Mouse (Mus musculus): Measurements from ENCODE around the gene Gng2. TPM values are rescaled to one million over a fixed set of nuclear protein-coding genes. Genes with fewer than 3 reads are reported as not detected.

The Gng2 gene
- polyA plus RNA-seq, 1 experiment: 9.9 TPM

DNA sequence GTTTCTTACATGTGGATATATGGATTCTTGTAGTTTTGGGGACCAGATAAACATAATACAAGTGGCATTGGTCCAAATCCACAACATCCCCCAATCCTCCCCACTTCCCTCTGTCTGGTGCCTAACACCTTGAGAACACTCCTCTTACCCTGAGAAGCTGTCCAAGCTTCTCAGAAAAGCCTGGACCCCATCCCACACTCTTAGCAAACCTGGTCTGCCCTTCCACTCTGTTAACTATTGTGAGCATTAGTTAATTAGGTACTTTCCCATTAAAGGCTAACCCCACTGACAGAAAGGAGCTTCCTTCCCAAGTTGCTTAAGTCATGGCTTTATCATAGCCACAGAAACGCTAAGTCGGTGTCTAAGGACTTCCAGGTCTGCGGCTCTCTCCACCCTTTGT is 141.1 kb downstream of the Gng2 start:
- 77% methylated on average over 3 of the region's 3 CpGs for WGBS
- H3K4me3 ChIP-seq (ENCODE audit: low read depth, low read length): no peak overlapping the region
- no peaks in the 10 kb centered on the region for H3K36me3 ChIP-seq (ENCODE audit: control insufficient read depth, insufficient read depth, low read length)
- H3K4me1 ChIP-seq (ENCODE audit: control insufficient read depth, insufficient read depth, insufficient read length, low read length): no peaks in the 10 kb centered on the region
- no peak for TF ChIP-seq POLR2A (IDR thresholded peaks at IDR 0.05; ENCODE audit: low read depth, low read length)
- no peak for TF ChIP-seq CTCF (IDR thresholded peaks at IDR 0.05; ENCODE audit: extremely low read depth, insufficient read length, insufficient replicate concordance, low read depth, low read length)
- no peak overlapping the region for H3K27ac ChIP-seq (ENCODE audit: insufficient read depth, low read depth, low read length)
- no peaks in the 10 kb centered on the region for H3K27me3 ChIP-seq (ENCODE audit: control insufficient read depth, insufficient read depth, low read length)

DNA sequence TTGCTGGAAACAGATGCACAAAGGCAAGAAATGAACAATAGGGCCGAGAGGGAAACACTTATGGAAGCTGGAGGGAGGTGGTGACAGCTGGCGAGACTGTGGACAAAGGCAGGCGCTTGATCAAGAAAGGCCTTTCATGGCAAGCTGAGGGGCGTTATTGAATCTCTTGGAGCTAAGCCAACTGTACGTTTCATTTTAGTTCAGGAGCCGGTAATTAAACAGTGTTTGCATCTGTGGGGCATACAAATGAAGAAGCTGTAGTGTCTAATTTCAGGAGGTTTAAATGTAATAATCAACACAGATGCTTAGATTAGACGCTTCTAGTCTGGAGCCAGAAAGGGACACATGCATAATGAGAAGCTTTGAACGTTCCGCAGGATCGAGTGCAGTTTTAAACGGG is 151.9 kb downstream of the Gng2 start:
- TF ChIP-seq CTCF (IDR thresholded peaks at IDR 0.05; ENCODE audit: extremely low read depth, insufficient read length, insufficient replicate concordance, low read depth, low read length): no peak
- no peak for TF ChIP-seq POLR2A (IDR thresholded peaks at IDR 0.05; ENCODE audit: low read depth, low read length)
- H3K36me3 ChIP-seq (ENCODE audit: control insufficient read depth, insufficient read depth, low read length): peaks cover 4% of the 10 kb centered on the region
- no peak overlapping the region for H3K27ac ChIP-seq (ENCODE audit: insufficient read depth, low read depth, low read length)
- H3K4me1 ChIP-seq (ENCODE audit: control insufficient read depth, insufficient read depth, insufficient read length, low read length): no peaks in the 10 kb centered on the region
- no peak overlapping the region for H3K4me3 ChIP-seq (ENCODE audit: low read depth, low read length)
- peaks cover 3% of the 10 kb centered on the region; the same call in 1 of the 2 replicates for H3K27me3 ChIP-seq (ENCODE audit: control insufficient read depth, insufficient read depth, low read length)
- WGBS: 69% methylated on average over 11 of the region's 11 CpGs

DNA sequence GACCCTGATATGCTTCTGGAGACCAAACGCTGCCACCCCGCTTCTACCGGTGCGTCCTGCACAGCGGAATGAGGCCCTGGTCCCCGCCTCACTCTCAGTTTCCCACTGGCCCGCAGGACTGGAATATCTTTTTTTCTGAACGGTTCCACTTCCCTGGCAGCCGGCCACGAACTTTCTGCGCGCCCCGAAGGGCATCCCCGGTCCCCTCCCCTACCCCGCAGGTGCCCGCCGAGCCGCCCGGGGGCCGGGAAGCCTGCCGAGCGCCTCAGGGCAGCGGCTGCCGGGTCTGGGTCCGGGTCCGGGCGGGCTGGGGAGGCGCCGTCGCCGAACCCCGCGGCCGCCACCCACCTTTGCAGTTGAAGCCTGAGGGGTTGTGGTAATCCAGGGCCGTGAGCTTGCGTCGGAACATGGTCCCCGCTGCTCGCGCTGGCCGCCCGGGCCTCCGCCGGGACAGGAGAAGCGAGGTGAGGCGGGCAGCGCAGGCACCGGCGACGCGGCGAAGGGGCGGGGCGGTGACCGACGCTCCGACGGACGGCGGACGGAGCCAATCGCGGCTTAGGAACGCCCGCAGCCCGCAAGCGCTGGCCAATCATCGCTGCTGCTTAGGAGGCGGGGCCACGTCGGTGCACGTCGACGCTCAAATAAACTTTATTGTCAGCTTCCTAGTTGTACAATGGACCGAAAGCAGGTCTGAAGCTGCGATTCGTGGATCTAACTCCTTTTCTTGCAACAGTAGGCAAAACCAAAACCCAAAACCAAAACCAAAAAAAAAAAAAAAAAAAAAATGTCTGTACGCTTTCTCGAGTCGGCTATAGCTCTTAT is 153.9 kb downstream of the Gng2 start, which contains the start of gene Rtraf:
TSS of gene Rtraf (minus strand) at position 504 of the 822 bp plus-strand sequence.
- Histone ChIP-seq H3K4me1 (ENCODE audit: control insufficient read depth, insufficient read depth, insufficient read length, low read length) (no peaks in the 10 kb centered on the region), H3K36me3 (ENCODE audit: control insufficient read depth, insufficient read depth, low read length) (peaks cover 10% of the 10 kb centered on the region), H3K27ac (ENCODE audit: insufficient read depth, low read depth, low read length) (peak within 1 kb of the TSS; percentile 39; the same call in 1 of the 2 replicates), H3K4me3 (ENCODE audit: low read depth, low read length) (peak within 1 kb of the TSS; percentile 89), H3K27me3 (ENCODE audit: control insufficient read depth, insufficient read depth, low read length) (0 out of 2 replicates have a peak, but pooled peaks cover under 1% of the 10 kb centered on the region)
- under 1% methylated on average over 80 of the region's 80 CpGs for WGBS
- TF ChIP-seq CTCF (IDR thresholded peaks at IDR 0.05; ENCODE audit: extremely low read depth, insufficient read length, insufficient replicate concordance, low read depth, low read length) (no peak), POLR2A (IDR thresholded peaks at IDR 0.05; ENCODE audit: low read depth, low read length) (peak; percentile 12; the same call in 1 of the 2 replicates)

Other genes starting within 250 kb of the Gng2 start
- 5.7 and 10.5 TPM in 2 replicates for gene Nid2, start 226.4 kb downstream of the Gng2 start, polyA plus RNA-seq (2012; rRNA removed)
- gene Rtraf, start 153.8 kb downstream of the Gng2 start, polyA plus RNA-seq (2012; rRNA removed): 8.9 and 17.5 TPM in 2 replicates
- gene Saysd1, start 160.9 kb upstream of the Gng2 start, polyA plus RNA-seq (2012; rRNA removed): 5.7 and 8.3 TPM in 2 replicates
- 13.9 and 48.0 TPM in 2 replicates for gene Kcnk5, start 204.2 kb upstream of the Gng2 start, polyA plus RNA-seq (2012; rRNA removed)

Measured in small intestine, adult 2 months (tissue).